In genomic region chr19:3694476-3694875, GRCm38 (mm10) we compare ENCODE assay signal across 19 mouse cellular contexts. TPM values are rescaled to one million over a fixed set of nuclear protein-coding genes. Genes with fewer than 3 reads are reported as not detected.
DNase-seq lines count a peak whose midpoint lies in the region; ATAC-seq and TF ChIP-seq lines count a peak whose summit lies in the region.
"Had no signal": no experiment of that assay in that cellular context is flagged by ENCODE, and none has a peak within 500 bp of the region (broad histone marks: within the 10 kb centered on the region; RNA-seq: fewer than 3 reads in every experiment).

No protein-coding gene starts in this region.

- TF ChIP-seq CTCF in liver, adult 2 months (IDR thresholded peaks at IDR 0.05; ENCODE audit: low read depth, low read length): no peak
- TF ChIP-seq CTCF in liver, postnatal 0 days (IDR thresholded peaks at IDR 0.05; ENCODE audit: low read depth): no peak
- no peak for TF ChIP-seq CTCF in C2C12 (IDR thresholded peaks at IDR 0.05; ENCODE audit: control insufficient read depth, insufficient read depth, insufficient read length)

- DNase-seq in liver, adult 2 months (ENCODE audit: extremely low read depth, low read depth, low spot score): no peak
- DNase-seq in liver, embryonic 11.5 days (ENCODE audit: low spot score): no peak
- DNase-seq in liver, postnatal 0 days: no peak
- DNase-seq in liver: no peak
- no peak for DNase-seq in layer of hippocampus, adult 8-10 months (ENCODE audit: low spot score in 2 of 2)
- DNase-seq in kidney, postnatal 4 days: no peak
- DNase-seq: adrenal gland, adult 2 months; adrenal gland, adult 8-10 months; adrenal gland, postnatal 25 days; B cell, adult 2 months; cerebellum, adult 11 months; cerebellum, adult 11-12 months; cerebellum, adult 18-20 months had no signal

- no peak for TF ChIP-seq EP300 in liver, postnatal 0 days (IDR thresholded peaks at IDR 0.05; ENCODE audit: low read depth)

- no peaks in the 10 kb centered on the region for H3K79me3 ChIP-seq in C2C12 (ENCODE audit: low read depth)

- no peaks in the 10 kb centered on the region for H3K27me3 ChIP-seq in liver, adult 2 months (ENCODE audit: control insufficient read depth, insufficient read depth, low read length)
- H3K27me3 ChIP-seq in liver, embryonic 11.5 days (replicated peaks; ENCODE audit: control insufficient read depth, insufficient read depth, low read length): no peaks in the 10 kb centered on the region
- no peaks in the 10 kb centered on the region for H3K27me3 ChIP-seq in liver, postnatal 0 days (ENCODE audit: insufficient read depth, low read length)
- no peaks in the 10 kb centered on the region for H3K27me3 ChIP-seq in C2C12 (ENCODE audit: control insufficient read depth, insufficient read depth, insufficient read length)
- H3K27me3 ChIP-seq in myocyte (ENCODE audit: control insufficient read depth, insufficient read depth, insufficient read length): no peaks in the 10 kb centered on the region
- H3K27me3 ChIP-seq: Patski had no signal

- peak overlapping the region; percentile 85 for H3K27ac ChIP-seq in liver, adult 2 months (replicated peaks; ENCODE audit: insufficient read depth, low read depth, low read length)
- H3K27ac ChIP-seq in liver, embryonic 11.5 days (ENCODE audit: low read depth, low read length): no peak overlapping the region
- 0 out of 2 replicates have a peak overlapping the region, but pooled peaks have one; percentile 68 for H3K27ac ChIP-seq in liver, postnatal 0 days (ENCODE audit: low read depth)

- no peaks in the 10 kb centered on the region for H3K9me3 ChIP-seq in liver, embryonic 11.5 days (ENCODE audit: control insufficient read depth, low read length)
- no peaks in the 10 kb centered on the region for H3K9me3 ChIP-seq in liver, postnatal 0 days (ENCODE audit: low read length)
- H3K9me3 ChIP-seq: G1E had no signal

- ATAC-seq in liver, embryonic 11.5 days (replicated peaks; ENCODE audit: low FRiP score): no peak
- no peak for ATAC-seq in liver, postnatal 0 days
- ATAC-seq: activated CD4-positive, CD25-positive, alpha-beta regulatory T cell, adult 4 months; CD4-positive, CD25-positive, alpha-beta regulatory T cell, adult 4 months; Patski had no signal

- TF ChIP-seq POLR2A in liver, adult 2 months (IDR thresholded peaks at IDR 0.05; ENCODE audit: extremely low read depth, insufficient read depth, low read length): no peak
- no peak for TF ChIP-seq POLR2A in myocyte (IDR thresholded peaks at IDR 0.05; ENCODE audit: insufficient read length, low read depth)

- no peak overlapping the region for H3K9ac ChIP-seq in liver, adult 2 months (ENCODE audit: low read depth, low read length)
- H3K9ac ChIP-seq in liver, embryonic 11.5 days (ENCODE audit: low read depth, low read length): no peak overlapping the region
- H3K9ac ChIP-seq in liver, postnatal 0 days (replicated peaks): no peak overlapping the region

- H3ac ChIP-seq in C2C12 (ENCODE audit: control insufficient read depth, insufficient read length, low read depth) (no peak overlapping the region), myocyte (ENCODE audit: control insufficient read depth, insufficient read length) (no peak overlapping the region)

- H3K36me3 ChIP-seq in liver, adult 2 months (ENCODE audit: control insufficient read depth, insufficient read depth, low read length): no peaks in the 10 kb centered on the region
- no peaks in the 10 kb centered on the region for H3K36me3 ChIP-seq in liver, embryonic 11.5 days (ENCODE audit: control insufficient read depth, insufficient read depth, low read length)
- H3K36me3 ChIP-seq in liver, postnatal 0 days (replicated peaks; ENCODE audit: insufficient read depth, low read length): no peaks in the 10 kb centered on the region
- no peaks in the 10 kb centered on the region for H3K36me3 ChIP-seq in C2C12 (ENCODE audit: control insufficient read depth, insufficient read depth)
- no peaks in the 10 kb centered on the region for H3K36me3 ChIP-seq in myocyte (ENCODE audit: control insufficient read depth, insufficient read depth)
- H3K36me3 ChIP-seq: G1E had no signal

- H3K4me1 ChIP-seq in liver, adult 2 months (ENCODE audit: control insufficient read depth, insufficient read depth, low read length): peaks cover 26% of the 10 kb centered on the region
- 0 out of 2 replicates have a peak, but pooled peaks cover 3% of the 10 kb centered on the region for H3K4me1 ChIP-seq in liver, embryonic 11.5 days (replicated peaks; ENCODE audit: control insufficient read depth, insufficient read depth, low read length)
- peaks cover 10% of the 10 kb centered on the region for H3K4me1 ChIP-seq in liver, postnatal 0 days (ENCODE audit: insufficient read depth)

- no peak overlapping the region for H3K4me2 ChIP-seq in liver, embryonic 11.5 days
- no peak overlapping the region for H3K4me2 ChIP-seq in liver, postnatal 0 days (ENCODE audit: low read depth, low read length)
- H3K4me2 ChIP-seq in myocyte (ENCODE audit: low read depth): no peak overlapping the region

- WGBS in liver, adult 2 months: 92% methylated on average over 2 of the region's 2 CpGs
- WGBS in liver, embryonic 11.5 days: 65% methylated on average over 2 of the region's 2 CpGs
- 75% methylated on average over 2 of the region's 2 CpGs for WGBS in liver, postnatal 0 days (ENCODE audit: insufficient replicate concordance)

- no peaks in the 10 kb centered on the region for H3K79me2 ChIP-seq in liver, adult 2 months (ENCODE audit: control insufficient read depth, insufficient read depth, low read length)
- no peaks in the 10 kb centered on the region for H3K79me2 ChIP-seq in C2C12 (ENCODE audit: control insufficient read depth, insufficient read depth)
- H3K79me2 ChIP-seq in myocyte (ENCODE audit: control insufficient read depth, insufficient read depth): no peaks in the 10 kb centered on the region

- no peak overlapping the region for H3K4me3 ChIP-seq in liver, adult 2 months (ENCODE audit: insufficient read depth, low read depth, low read length)
- no peak overlapping the region for H3K4me3 ChIP-seq in liver, embryonic 11.5 days (ENCODE audit: low read depth, low read length)
- H3K4me3 ChIP-seq in liver, postnatal 0 days (ENCODE audit: low read depth, low read length): no peak overlapping the region
- H3K4me3 ChIP-seq in C2C12 (ENCODE audit: insufficient read depth, poor library complexity, severe bottlenecking): no peak overlapping the region
- no peak overlapping the region for H3K4me3 ChIP-seq in myocyte

TF ChIP-seq in C2C12, 6 proteins besides CTCF, POLR2A, EP300 and RAD21:
- TF ChIP-seq FOSL1 (IDR thresholded peaks at IDR 0.05; ENCODE audit: insufficient read depth, low read length, poor library complexity, severe bottlenecking) (no peak), MYOD1 (IDR thresholded peaks at IDR 0.05; ENCODE audit: control insufficient read depth, insufficient read length, low read depth) (peak; percentile 20)
TF ChIP-seq in C2C12: peak in this region for 1.

TF ChIP-seq in myocyte, 11 proteins besides CTCF, POLR2A, EP300 and RAD21:
- TF ChIP-seq SRF (IDR thresholded peaks at IDR 0.05; ENCODE audit: control insufficient read depth, insufficient read length, low read depth) (no peak), MYOD1 (IDR thresholded peaks at IDR 0.05; ENCODE audit: control insufficient read depth in 1 of 3, insufficient read length in 2 of 3, low read depth in 2 of 3) (peak in 2 of 3 experiments; percentile 70 to 80), CEBPB (IDR thresholded peaks at IDR 0.05; ENCODE audit: insufficient read depth, poor library complexity, severe bottlenecking) (no peak)

RNA-seq across cellular contexts. Expression of gene Lrp5, which starts 8.1 kb away (rescaled TPM):
- 14.1 and 23.2 TPM in 2 replicates for total RNA-seq in liver, adult 2 months (2014; rRNA removed)
- 32.6 and 42.4 TPM in 2 replicates for polyA plus RNA-seq in liver, adult 2 months (2012; rRNA removed)
- polyA plus RNA-seq in liver, embryonic 11.5 days (2014; fragmentation: Nextera tagmentation; extraction: Ambion mirVana): 5.4 and 6.3 TPM in 2 replicates
- 2.7 and 3.6 TPM in 2 replicates for polyA plus RNA-seq in liver, postnatal 0 days (2015; fragmentation: Nextera tagmentation; extraction: Ambion mirVana)
- polyA plus RNA-seq in C2C12 (2012; fragmentation: generic; extraction: Trizol) (33.8 TPM), myocyte (2012; fragmentation: generic; extraction: Trizol) (42.5 TPM)
- 10 to 100 TPM in 2 of 4 experiments, 1 to 10 TPM in 2; 8.6 to 14.0 (median 10.9) TPM for total RNA-seq in layer of hippocampus, adult 8-10 months (2022)

RNA-seq across cellular contexts. Expression of gene 1810055G02Rik, which starts 13.6 kb away (rescaled TPM):
- total RNA-seq in liver, adult 2 months (2014; rRNA removed): 10.6 and 20.1 TPM in 2 replicates
- 18.4 and 26.9 TPM in 2 replicates for polyA plus RNA-seq in liver, adult 2 months (2012; rRNA removed)
- 27.9 and 31.3 TPM in 2 replicates for polyA plus RNA-seq in liver, embryonic 11.5 days (2014; fragmentation: Nextera tagmentation; extraction: Ambion mirVana)
- 48.2 and 52.7 TPM in 2 replicates for polyA plus RNA-seq in liver, postnatal 0 days (2015; fragmentation: Nextera tagmentation; extraction: Ambion mirVana)
- polyA plus RNA-seq in C2C12 (2012; fragmentation: generic; extraction: Trizol) (61.9 TPM), myocyte (2012; fragmentation: generic; extraction: Trizol) (51.1 TPM)
- total RNA-seq in layer of hippocampus, adult 8-10 months (2022): 10 to 100 TPM; 19.0 to 29.6 (median 24.1) TPM
